Mouse (Mus musculus): ENCODE measurements around the gene Tom1l2.

The Tom1l2 gene

GRCm38 (mm10) chr11:60352559-60353411, at the start of gene Tom1l2, which contains the start of gene Drc3:
TSS of gene Tom1l2 (minus strand) at chr11:60352905.
TSS of gene Drc3 (plus strand) at chr11:60353329.
- peak; percentile 99 for DNase-seq (ENCODE audit: low read depth)

GRCm38 (mm10) chr11:60397172-60397571, 44.5 kb upstream of the Tom1l2 start:
- no peak for DNase-seq (ENCODE audit: low read depth)

GRCm38 (mm10) chr11:60396546-60396945, 43.8 kb upstream of the Tom1l2 start:
- no peak for DNase-seq (ENCODE audit: low read depth)

- DNase-seq (ENCODE audit: low read depth), result no peak
These were observed 38.6 kb upstream of the Tom1l2 start for GRCm38 (mm10) chr11:60391346-60391745.

- DNase-seq (ENCODE audit: low read depth), result no peak
These were observed 35.2 kb upstream of the Tom1l2 start for GRCm38 (mm10) chr11:60387944-60388343.

GRCm38 (mm10) chr11:60385946-60386345, 33.2 kb upstream of the Tom1l2 start:
- DNase-seq (ENCODE audit: low read depth), result no peak

- no peak for DNase-seq (ENCODE audit: low read depth)
These were observed 32.2 kb upstream of the Tom1l2 start for GRCm38 (mm10) chr11:60384762-60385421.

- peak; percentile 8 for DNase-seq (ENCODE audit: low read depth)
These were observed 30.8 kb upstream of the Tom1l2 start for GRCm38 (mm10) chr11:60383518-60383917.

GRCm38 (mm10) chr11:60374481-60374880, 21.8 kb upstream of the Tom1l2 start:
- DNase-seq (ENCODE audit: low read depth), result no peak

GRCm38 (mm10) chr11:60370431-60370830, 17.7 kb upstream of the Tom1l2 start:
- DNase-seq (ENCODE audit: low read depth), result no peak

- DNase-seq (ENCODE audit: low read depth), result no peak
These were observed 16.7 kb upstream of the Tom1l2 start for GRCm38 (mm10) chr11:60369448-60369847.

GRCm38 (mm10) chr11:60368909-60369308, 16.2 kb upstream of the Tom1l2 start:
- DNase-seq (ENCODE audit: low read depth), result peak; percentile 21

GRCm38 (mm10) chr11:60367256-60367655, 14.6 kb upstream of the Tom1l2 start:
- DNase-seq (ENCODE audit: low read depth), result no peak

- no peak for DNase-seq (ENCODE audit: low read depth)
These were observed 13.7 kb upstream of the Tom1l2 start for GRCm38 (mm10) chr11:60366239-60367019.

GRCm38 (mm10) chr11:60360631-60361201, 8.0 kb upstream of the Tom1l2 start:
- DNase-seq (ENCODE audit: low read depth), result no peak

- no peak for DNase-seq (ENCODE audit: low read depth)
These were observed 7.2 kb upstream of the Tom1l2 start for GRCm38 (mm10) chr11:60359936-60360335.

GRCm38 (mm10) chr11:60359138-60359537, 6.4 kb upstream of the Tom1l2 start:
- DNase-seq (ENCODE audit: low read depth), result no peak

GRCm38 (mm10) chr11:60358548-60358947, 5.8 kb upstream of the Tom1l2 start:
- DNase-seq (ENCODE audit: low read depth), result no peak

GRCm38 (mm10) chr11:60357116-60357515, 4.4 kb upstream of the Tom1l2 start:
- no peak for DNase-seq (ENCODE audit: low read depth)

GRCm38 (mm10) chr11:60355952-60356351, 3.2 kb upstream of the Tom1l2 start:
- DNase-seq (ENCODE audit: low read depth), result no peak

- no peak for DNase-seq (ENCODE audit: low read depth)
These were observed 757 bp downstream of the Tom1l2 start for GRCm38 (mm10) chr11:60351925-60352371.

GRCm38 (mm10) chr11:60351388-60351787, 1.3 kb downstream of the Tom1l2 start:
- peak; percentile 35 for DNase-seq (ENCODE audit: low read depth)
